Mouse (Mus musculus): ENCODE results near the gene Zdhhc7. TPM values are rescaled to one million over a fixed set of nuclear protein-coding genes. Genes with fewer than 3 reads are reported as not detected.

The Zdhhc7 gene
- polyA plus RNA-seq, 1 experiment from 2014 or later = 32.1 TPM

- Histone ChIP-seq H3K4me3 (replicated peaks) (no peak overlapping the region), H3K36me3 (no peaks in the 10 kb centered on the region), H3K9ac (no peak overlapping the region), H3K27ac (no peak overlapping the region), H3K4me1 (peaks cover 7% of the 10 kb centered on the region; the same call in 1 of the 2 replicates), H3K27me3 (replicated peaks) (no peaks in the 10 kb centered on the region), H3K9me3 (no peaks in the 10 kb centered on the region), H3K4me2 (no peak overlapping the region)
- no peak for ATAC-seq (ENCODE audit: insufficient read depth, low FRiP score, low read depth)
- 90% methylated on average over 8 of the region's 8 CpGs for WGBS
Measured at GRCm38 (mm10) chr8:120065611-120066010, 35.7 kb downstream of the Zdhhc7 start.

DNA sequence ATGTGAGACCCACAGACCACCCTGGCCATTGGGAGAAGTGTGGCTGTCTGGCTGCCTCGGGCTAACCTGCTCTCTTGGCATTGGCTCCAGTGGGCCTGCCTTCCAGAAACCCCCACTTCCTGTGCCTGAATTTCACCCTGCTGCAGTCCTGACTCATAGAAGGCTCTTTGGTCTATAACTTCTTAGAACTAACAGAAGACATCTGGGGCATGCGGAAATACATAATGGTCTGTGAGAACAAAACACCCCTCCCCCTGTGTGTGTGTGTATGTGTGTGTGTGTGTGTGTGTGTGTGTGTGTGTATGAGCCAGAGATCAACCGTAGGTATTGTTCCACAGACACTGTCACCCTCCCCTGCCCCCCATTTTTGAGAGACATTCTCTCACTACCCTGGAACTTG, 38.0 kb downstream of the Zdhhc7 start:
- ATAC-seq (ENCODE audit: insufficient read depth, low FRiP score, low read depth) = no peak
- WGBS = 51% methylated on average over 3 of the region's 3 CpGs
- Histone ChIP-seq H3K4me1 (peaks cover 7% of the 10 kb centered on the region; the same call in 1 of the 2 replicates), H3K27me3 (replicated peaks) (no peaks in the 10 kb centered on the region), H3K9ac (no peak overlapping the region), H3K4me2 (no peak overlapping the region), H3K36me3 (no peaks in the 10 kb centered on the region), H3K27ac (no peak overlapping the region), H3K4me3 (replicated peaks) (no peak overlapping the region), H3K9me3 (no peaks in the 10 kb centered on the region)

- Histone ChIP-seq H3K27ac (no peak overlapping the region), H3K4me1 (peaks cover 1% of the 10 kb centered on the region; the same call in 1 of the 2 replicates), H3K9ac (no peak overlapping the region), H3K9me3 (no peaks in the 10 kb centered on the region), H3K36me3 (no peaks in the 10 kb centered on the region), H3K27me3 (replicated peaks) (no peaks in the 10 kb centered on the region), H3K4me3 (replicated peaks) (no peak overlapping the region), H3K4me2 (no peak overlapping the region)
- 87% methylated on average over 14 of the region's 14 CpGs for WGBS
- ATAC-seq (ENCODE audit: insufficient read depth, low FRiP score, low read depth) = no peak
Measured at GRCm38 (mm10) chr8:120062742-120063141, 38.5 kb downstream of the Zdhhc7 start.

- Histone ChIP-seq H3K27ac (no peak overlapping the region), H3K4me1 (no peaks in the 10 kb centered on the region; the same call in 1 of the 2 replicates), H3K9me3 (no peaks in the 10 kb centered on the region), H3K4me3 (replicated peaks) (no peak overlapping the region), H3K4me2 (no peak overlapping the region), H3K9ac (no peak overlapping the region), H3K27me3 (replicated peaks) (no peaks in the 10 kb centered on the region), H3K36me3 (no peaks in the 10 kb centered on the region)
- 69% methylated on average over 2 of the region's 2 CpGs for WGBS
- ATAC-seq (ENCODE audit: insufficient read depth, low FRiP score, low read depth) = no peak
Measured at GRCm38 (mm10) chr8:120057078-120057477, 44.2 kb downstream of the Zdhhc7 start.

- no peaks in the 10 kb centered on the region; the same call in 1 of the 2 replicates for H3K4me1 ChIP-seq
- WGBS = 91% methylated on average over 3 of the region's 3 CpGs
- H3K4me2 ChIP-seq = no peak overlapping the region
- H3K27ac ChIP-seq = no peak overlapping the region
- H3K36me3 ChIP-seq = no peaks in the 10 kb centered on the region
- H3K4me3 ChIP-seq (replicated peaks) = no peak overlapping the region
- no peaks in the 10 kb centered on the region for H3K27me3 ChIP-seq (replicated peaks)
- H3K9ac ChIP-seq = no peak overlapping the region
- no peaks in the 10 kb centered on the region for H3K9me3 ChIP-seq
- ATAC-seq (ENCODE audit: insufficient read depth, low FRiP score, low read depth) = no peak
Measured at GRCm38 (mm10) chr8:120054833-120055232, 46.4 kb downstream of the Zdhhc7 start.

DNA sequence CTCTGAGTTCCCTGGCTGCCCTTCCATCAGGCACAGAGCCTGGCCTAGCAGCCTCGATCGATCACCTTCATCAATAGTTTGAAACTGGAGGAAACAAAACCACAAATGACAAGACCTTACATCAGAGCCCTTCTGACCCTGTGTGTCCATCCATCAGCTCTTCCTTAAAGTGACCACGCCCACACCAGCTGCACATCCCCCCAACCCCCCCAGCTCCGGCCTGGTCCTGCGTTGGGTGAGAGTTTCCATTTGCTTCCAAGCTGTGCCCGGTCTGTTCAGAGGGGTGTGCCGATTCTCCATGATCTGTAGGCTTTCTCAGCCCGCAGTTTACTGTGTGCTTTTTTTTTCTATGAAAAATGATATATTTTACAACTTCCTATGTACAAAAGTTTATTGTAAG, 49.0 kb downstream of the Zdhhc7 start:
- Histone ChIP-seq H3K27me3 (replicated peaks) (no peaks in the 10 kb centered on the region), H3K9ac (no peak overlapping the region), H3K4me1 (no peaks in the 10 kb centered on the region; the same call in 1 of the 2 replicates), H3K4me3 (replicated peaks) (no peak overlapping the region), H3K27ac (no peak overlapping the region; the same call in 1 of the 2 replicates), H3K9me3 (no peaks in the 10 kb centered on the region), H3K36me3 (no peaks in the 10 kb centered on the region), H3K4me2 (no peak overlapping the region)
- WGBS = 55% methylated on average over 8 of the region's 8 CpGs
- ATAC-seq (ENCODE audit: insufficient read depth, low FRiP score, low read depth) = no peak

DNA sequence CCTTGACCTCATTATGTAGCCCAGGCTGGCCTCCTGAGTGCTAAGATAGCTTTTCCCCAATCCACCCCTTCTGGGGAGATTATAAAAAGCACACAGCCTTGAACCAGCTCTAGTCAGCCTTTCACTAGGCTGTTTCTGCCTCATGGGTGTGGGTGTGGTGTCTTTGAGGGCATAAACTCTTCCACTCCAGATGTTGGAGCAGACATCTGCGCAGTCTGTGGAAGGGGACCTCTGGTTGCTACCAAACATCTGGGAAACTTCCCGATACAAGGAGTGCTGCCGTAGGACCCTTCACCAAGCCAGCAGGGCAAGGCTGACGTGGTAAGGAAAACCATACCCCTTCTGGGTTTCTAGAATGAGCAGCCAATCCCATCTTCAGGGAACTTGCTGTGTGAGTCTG, 49.4 kb downstream of the Zdhhc7 start:
- Histone ChIP-seq H3K4me3 (replicated peaks) (no peak overlapping the region), H3K27me3 (replicated peaks) (no peaks in the 10 kb centered on the region), H3K9me3 (no peaks in the 10 kb centered on the region), H3K4me1 (no peaks in the 10 kb centered on the region; the same call in 1 of the 2 replicates), H3K36me3 (no peaks in the 10 kb centered on the region), H3K27ac (no peak overlapping the region; the same call in 1 of the 2 replicates), H3K4me2 (no peak overlapping the region), H3K9ac (no peak overlapping the region)
- no peak for ATAC-seq (ENCODE audit: insufficient read depth, low FRiP score, low read depth)
- WGBS = 64% methylated on average over 4 of the region's 4 CpGs

GRCm38 (mm10) chr8:120051006-120051405, 50.3 kb downstream of the Zdhhc7 start:
- Histone ChIP-seq H3K27me3 (replicated peaks) (no peaks in the 10 kb centered on the region), H3K9ac (no peak overlapping the region), H3K4me3 (replicated peaks) (no peak overlapping the region), H3K4me1 (peaks cover 7% of the 10 kb centered on the region), H3K4me2 (no peak overlapping the region), H3K36me3 (no peaks in the 10 kb centered on the region), H3K9me3 (no peaks in the 10 kb centered on the region), H3K27ac (no peak overlapping the region)
- WGBS = 50% methylated on average over 4 of the region's 4 CpGs
- ATAC-seq (ENCODE audit: insufficient read depth, low FRiP score, low read depth) = no peak

DNA sequence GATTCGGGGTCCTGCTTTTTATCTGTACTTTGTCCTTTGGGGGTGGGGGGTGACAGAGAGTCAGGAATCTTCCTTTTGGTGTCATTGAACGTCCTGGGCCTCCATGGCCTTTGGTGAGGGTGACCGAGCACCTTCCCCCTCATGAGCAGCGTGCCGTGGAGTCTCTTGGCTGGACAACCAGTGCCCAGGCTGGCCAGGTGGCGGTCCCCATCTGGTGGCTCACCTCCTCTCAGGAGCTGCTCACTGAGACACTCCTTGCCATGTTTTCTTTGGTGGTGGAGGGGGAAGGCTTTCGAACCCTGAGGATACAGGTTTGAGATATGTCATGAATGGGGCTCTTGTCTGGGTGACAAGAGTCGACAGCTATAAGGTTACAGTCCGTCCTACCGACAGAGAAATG, 50.9 kb downstream of the Zdhhc7 start:
- H3K4me3 ChIP-seq (replicated peaks) = no peak overlapping the region
- no peak overlapping the region for H3K4me2 ChIP-seq
- no peak overlapping the region for H3K9ac ChIP-seq
- WGBS = 71% methylated on average over 10 of the region's 10 CpGs
- no peak overlapping the region for H3K27ac ChIP-seq
- H3K36me3 ChIP-seq = no peaks in the 10 kb centered on the region
- H3K4me1 ChIP-seq = peaks cover 10% of the 10 kb centered on the region
- H3K27me3 ChIP-seq (replicated peaks) = no peaks in the 10 kb centered on the region
- no peak for ATAC-seq (ENCODE audit: insufficient read depth, low FRiP score, low read depth)
- no peaks in the 10 kb centered on the region for H3K9me3 ChIP-seq

DNA sequence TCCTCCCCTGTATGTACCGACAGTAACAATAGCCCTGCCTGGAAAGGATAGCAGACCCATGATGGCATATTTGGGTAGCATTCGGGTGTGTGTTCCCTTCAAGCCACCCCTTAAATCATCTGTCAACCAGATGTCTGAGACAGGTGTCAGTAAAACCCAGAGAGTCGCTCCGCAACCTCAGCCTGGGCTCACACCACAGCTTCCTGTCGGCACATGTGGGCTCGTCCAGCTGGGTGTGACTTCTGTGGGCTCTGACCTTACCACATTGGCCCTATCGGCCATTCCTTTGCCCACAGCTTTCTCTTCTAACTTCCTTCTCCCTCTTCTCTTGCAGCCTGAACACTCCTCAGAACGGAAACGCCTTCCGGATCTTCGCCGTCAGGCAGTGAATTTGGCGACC, 51.3 kb downstream of the Zdhhc7 start:
- WGBS = 84% methylated on average over 13 of the region's 13 CpGs
- no peak for ATAC-seq (ENCODE audit: insufficient read depth, low FRiP score, low read depth)

GRCm38 (mm10) chr8:120046258-120047020, 54.8 kb downstream of the Zdhhc7 start:
- Histone ChIP-seq H3K9me3 (no peaks in the 10 kb centered on the region), H3K36me3 (no peaks in the 10 kb centered on the region), H3K4me3 (replicated peaks) (no peak overlapping the region), H3K27me3 (replicated peaks) (no peaks in the 10 kb centered on the region), H3K4me2 (no peak overlapping the region), H3K27ac (peak overlapping the region; percentile 52; the same call in 1 of the 2 replicates), H3K9ac (no peak overlapping the region), H3K4me1 (peaks cover 10% of the 10 kb centered on the region)
- ATAC-seq (ENCODE audit: insufficient read depth, low FRiP score, low read depth) = no peak
- 56% methylated on average over 14 of the region's 14 CpGs for WGBS

More for the DNA sequence above, 51.3 kb downstream of the Zdhhc7 start:
- no peaks in the 10 kb centered on the region for H3K27me3 ChIP-seq (replicated peaks)
- no peaks in the 10 kb centered on the region for H3K9me3 ChIP-seq
- H3K36me3 ChIP-seq = no peaks in the 10 kb centered on the region
- H3K4me3 ChIP-seq (replicated peaks) = no peak overlapping the region
- H3K4me2 ChIP-seq = no peak overlapping the region
- no peak overlapping the region for H3K9ac ChIP-seq
- H3K4me1 ChIP-seq = peaks cover 10% of the 10 kb centered on the region
- no peak overlapping the region for H3K27ac ChIP-seq

- no peaks in the 10 kb centered on the region for H3K36me3 ChIP-seq
- no peak for ATAC-seq (ENCODE audit: insufficient read depth, low FRiP score, low read depth)
- H3K9ac ChIP-seq = no peak overlapping the region
- 58% methylated on average over 5 of the region's 5 CpGs for WGBS
- H3K4me3 ChIP-seq (replicated peaks) = no peak overlapping the region
- no peaks in the 10 kb centered on the region for H3K27me3 ChIP-seq (replicated peaks)
- H3K27ac ChIP-seq = no peak overlapping the region
- H3K9me3 ChIP-seq = no peaks in the 10 kb centered on the region
- peaks cover 10% of the 10 kb centered on the region for H3K4me1 ChIP-seq
- no peak overlapping the region for H3K4me2 ChIP-seq
Measured at GRCm38 (mm10) chr8:120045471-120045870, 55.8 kb downstream of the Zdhhc7 start.

Data from stomach, embryonic 15.5 days (tissue).